Mouse (Mus musculus) bone marrow macrophage, adult 2 months (primary cell): ENCODE measurements at regions not wholly inside any gene's neighbourhood (a gene's known extent, or its start where the extent isn't known, plus 50 kb on each side); places are given as distances from the start of the nearest gene placed in this dataset.

Experiments used
- CTCF ChIP-seq: IDR thresholded peaks from 2 replicates; pipeline ENCODE4 v1.5.1; 2012; ENCODE audit warnings: low read depth, mild to moderate bottlenecking, low read length, moderate library complexity
- POLR2A ChIP-seq: IDR thresholded peaks from 2 replicates; pipeline ENCODE4 v1.6.1; 2012; ENCODE audit warnings: mild to moderate bottlenecking, low read depth, low read length, borderline replicate concordance

- no peak for TF ChIP-seq CTCF
- TF ChIP-seq POLR2A, result no peak
Observed at GRCm38 (mm10) chr13:106715771-106716170, 221.0 kb downstream of the Ipo11 start.
